Mouse (Mus musculus): ENCODE results near the gene Ntn5.
A peak's percentile ranks its signal among the peaks of the same experiment; 100 is the strongest.

- TF ChIP-seq CTCF (IDR thresholded peaks at IDR 0.05; ENCODE audit: insufficient read depth, low read length): no peak
- peak; percentile 98 for TF ChIP-seq POLR2A (IDR thresholded peaks at IDR 0.05; ENCODE audit: borderline replicate concordance, extremely low read depth, low read depth, low read length)
Measured at GRCm38 (mm10) chr7:45717918-45718297, 34.1 kb downstream of the Ntn5 start, which contains the start of gene Sphk2.
